Mouse (Mus musculus) intestine, embryonic 14.5 days (tissue): Measurements from ENCODE around the gene Heatr4. TPM values are rescaled to one million over a fixed set of nuclear protein-coding genes. Genes with fewer than 3 reads are reported as not detected.

Source experiments
- ATAC-seq: fragments of 200-750 bp; cut with Nextera tagmentation; replicated peaks from 2 replicates; pipeline ENCODE4 v1.8.0; 2017; ENCODE audit warnings: low read depth, moderate number of reproducible peaks, moderate TSS enrichment, moderate library complexity; ENCODE audit not compliant: low FRiP score, low TSS enrichment
- DNase-seq: peaks from one replicate; pipeline ENCODE4 v3.0.0-alpha.2; 2018; ENCODE audit warnings: low spot score
- H3K27ac ChIP-seq: fragments of 300-500 bp; sonication (generic); 2 replicates; pipeline ENCODE4 v1.5.1; 2014; ENCODE audit warnings: low read depth, mild to moderate bottlenecking, control low read depth
- H3K27me3 ChIP-seq: fragments of 300-500 bp; sonication (generic); replicated peaks from 2 replicates; pipeline ENCODE4 v1.6.1; 2014; ENCODE audit warnings: low read length, control low read depth; ENCODE audit not compliant: control insufficient read depth, insufficient read depth
- H3K36me3 ChIP-seq: fragments of 300-500 bp; sonication (generic); 2 replicates; pipeline ENCODE4 v1.6.1; 2014; ENCODE audit warnings: low read length, control low read depth; ENCODE audit not compliant: control insufficient read depth, insufficient read depth
- H3K4me1 ChIP-seq: fragments of 300-500 bp; sonication (generic); replicated peaks from 2 replicates; pipeline ENCODE4 v1.6.1; 2014; ENCODE audit warnings: low read length, control low read depth, mixed read lengths; ENCODE audit not compliant: control insufficient read depth, insufficient read depth
- H3K4me2 ChIP-seq: fragments of 300-500 bp; sonication (generic); 2 replicates; pipeline ENCODE4 v1.6.1; 2014; ENCODE audit warnings: low read length
- H3K4me3 ChIP-seq: fragments of 300-500 bp; sonication (generic); 2 replicates; pipeline ENCODE4 v1.5.1; 2014; ENCODE audit warnings: low read depth, low read length, control low read depth, mixed read lengths
- H3K9ac ChIP-seq: fragments of 300-500 bp; sonication (generic); 2 replicates; pipeline ENCODE4 v1.6.1; 2014; ENCODE audit warnings: mild to moderate bottlenecking, low read length
- H3K9me3 ChIP-seq: fragments of 300-500 bp; sonication (generic); 2 replicates; pipeline ENCODE4 v1.6.1; 2016; ENCODE audit warnings: low read length, control low read depth; ENCODE audit not compliant: control insufficient read depth
- WGBS: fragments of 180-500 bp; shearing (Covaris S2); extraction: QIAGEN DNeasy Blood & Tissue Kit; methylation state at CpG from one replicate; pipeline ENCODE4 v1.1.7; 2014; 5-methylcytosine and 5-hydroxymethylcytosine counted together
- polyA plus RNA-seq: library from polyadenylated mRNA; unstranded; fragments of >200 nt; fragmentation: Nextera tagmentation; extraction: Ambion mirVana; gene quantifications from 2 replicates; pipeline ENCODE4 v1.2.1, GENCODE M21; 2014

The Heatr4 gene
- polyA plus RNA-seq, 1 experiment from 2014 or later, result not detected

DNA sequence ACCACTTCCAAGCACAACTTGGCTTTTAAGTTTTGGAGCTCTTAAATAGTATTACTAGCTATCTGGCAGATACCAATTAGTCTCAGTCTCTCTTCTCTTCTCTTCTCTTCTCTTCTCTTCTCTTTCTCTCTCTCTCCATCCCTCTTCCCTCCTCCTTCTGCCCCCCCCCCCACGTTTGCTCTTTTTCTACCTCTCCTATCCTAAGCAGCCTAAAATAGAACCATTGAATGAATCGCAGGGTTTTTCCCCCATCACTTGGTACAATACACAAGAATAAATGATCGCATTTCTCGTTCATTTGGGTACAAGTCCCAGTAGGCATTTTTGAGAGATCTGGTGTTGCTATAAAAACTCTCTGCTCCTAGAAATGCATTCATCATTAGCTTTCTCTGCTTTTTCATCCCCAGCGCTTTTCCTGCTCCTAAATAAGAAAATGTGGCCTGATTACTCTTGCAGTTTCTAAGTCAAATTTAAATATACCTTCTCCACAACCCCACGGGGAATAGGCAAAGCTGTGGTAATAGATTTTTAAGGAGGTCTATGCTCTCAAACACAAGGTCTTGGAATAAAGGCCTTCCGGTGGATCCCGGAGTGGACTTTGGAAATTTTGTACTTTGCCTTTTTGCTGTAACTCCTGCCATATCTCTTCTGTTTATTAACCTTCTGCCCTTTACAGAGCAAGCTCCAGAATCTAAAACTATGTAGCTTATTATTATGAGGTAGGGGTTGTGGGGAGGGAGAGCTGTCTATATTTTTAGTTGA lies 61.7 kb downstream of the Heatr4 start:
- Histone ChIP-seq H3K9ac (peak overlapping the region; percentile 74), H3K36me3 (no peaks in the 10 kb centered on the region), H3K9me3 (no peaks in the 10 kb centered on the region), H3K27ac (peak overlapping the region; percentile 89), H3K4me1 (peaks cover 21% of the 10 kb centered on the region), H3K27me3 (no peaks in the 10 kb centered on the region), H3K4me2 (peak overlapping the region; percentile 58), H3K4me3 (peak overlapping the region; percentile 87)
- DNase-seq (no peak), ATAC-seq (no peak)
- WGBS, result 22% methylated on average over 8 of the region's 8 CpGs

DNA sequence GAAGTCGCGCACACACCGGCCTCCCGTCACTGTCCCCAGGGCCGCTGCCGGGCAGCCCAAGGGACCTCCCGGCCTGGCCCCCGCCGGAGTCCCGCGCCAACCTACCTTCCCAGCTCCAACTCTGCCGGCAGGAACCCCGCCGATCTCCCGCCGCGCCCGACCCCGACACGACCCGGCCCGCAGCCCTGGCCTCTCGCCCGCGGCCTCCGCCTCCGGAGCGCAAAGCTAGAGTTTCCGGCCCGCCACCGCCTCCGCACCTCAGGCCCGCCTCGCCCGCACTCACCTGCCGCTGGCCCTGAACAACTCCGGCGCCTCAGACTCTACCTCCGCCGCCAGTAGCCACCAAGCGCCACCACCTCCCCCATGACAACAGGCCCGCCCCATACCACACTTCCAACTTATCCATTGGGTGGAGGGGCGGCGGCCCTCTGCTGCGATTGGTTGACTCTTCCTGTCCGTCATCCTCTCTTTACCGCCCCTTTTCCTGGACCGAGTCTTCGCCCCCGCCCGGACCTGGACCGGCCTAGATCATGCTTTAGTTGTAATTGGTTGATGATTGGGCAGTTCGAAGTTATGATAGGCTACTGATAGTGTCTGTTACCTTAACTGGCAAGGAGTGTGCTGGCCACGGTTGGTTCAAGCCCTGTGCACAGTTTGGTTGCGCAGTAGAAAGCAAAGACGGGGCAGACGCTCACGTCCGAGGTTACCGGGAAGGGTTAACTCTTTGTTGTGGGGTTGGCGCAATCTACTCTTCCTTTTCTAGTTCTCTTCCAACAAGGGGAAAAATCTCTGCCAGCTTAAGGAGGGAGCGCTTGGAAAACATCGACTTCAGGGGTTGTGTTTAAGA lies 62.9 kb downstream of the Heatr4 start, which contains the start of gene Numb:
Gene Numb, minus strand, starts transcription at position 400 of the 847 bp plus-strand sequence.
- Histone ChIP-seq H3K4me3 (peak within 1 kb of the TSS; percentile 87), H3K4me2 (peak within 1 kb of the TSS; percentile 69), H3K27ac (peak within 1 kb of the TSS; percentile 89), H3K4me1 (peaks cover 20% of the 10 kb centered on the region), H3K9me3 (no peaks in the 10 kb centered on the region), H3K36me3 (0 out of 2 replicates have a peak, but pooled peaks cover 2% of the 10 kb centered on the region), H3K9ac (peak within 1 kb of the TSS; percentile 86), H3K27me3 (no peaks in the 10 kb centered on the region)
- DNase-seq, result peak; percentile 97
- 1% methylated on average over 60 of the region's 63 CpGs for WGBS
- peak; percentile 100 for ATAC-seq

DNA sequence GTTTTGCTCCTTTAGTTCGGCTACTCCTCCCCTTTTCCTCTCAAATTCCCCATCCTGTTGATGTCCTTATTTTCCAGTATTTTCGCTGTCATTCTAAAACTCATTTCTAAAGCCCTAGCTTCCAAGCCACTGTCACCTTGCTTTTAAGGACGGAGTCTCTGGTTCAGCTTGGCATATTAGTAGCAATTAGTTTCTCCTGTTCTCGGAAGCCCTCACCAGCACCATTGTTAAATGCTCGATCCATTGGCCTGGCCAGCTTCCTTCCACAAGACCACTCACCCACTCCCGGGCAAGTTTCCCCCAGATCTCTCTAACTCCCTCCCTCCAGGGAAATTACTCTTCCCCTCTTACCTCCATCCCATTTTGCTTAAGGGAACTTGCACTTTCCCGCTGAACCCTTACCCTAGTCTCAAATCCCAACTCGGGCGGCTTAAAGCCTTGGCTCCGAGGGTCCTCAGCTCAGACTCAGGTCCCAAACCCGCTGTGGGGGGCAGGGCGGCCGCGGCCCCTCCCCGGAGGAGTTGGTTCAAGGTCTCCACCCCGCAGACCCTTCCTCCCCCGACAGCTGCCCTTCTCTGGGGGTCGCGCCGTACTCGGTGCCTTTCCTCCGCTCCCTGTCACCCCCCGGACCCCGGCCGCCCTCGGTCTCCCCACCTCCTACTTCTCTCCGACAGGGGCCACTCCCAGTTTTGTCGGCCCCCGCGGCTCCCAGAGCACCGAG lies 63.8 kb downstream of the Heatr4 start:
- 0 out of 2 replicates have a peak, but pooled peaks cover 3% of the 10 kb centered on the region for H3K36me3 ChIP-seq
- peak overlapping the region; percentile 86 for H3K27ac ChIP-seq
- ATAC-seq (no peak), DNase-seq (peak; percentile 67)
- peak overlapping the region; percentile 86 for H3K9ac ChIP-seq
- H3K27me3 ChIP-seq, result no peaks in the 10 kb centered on the region
- H3K4me3 ChIP-seq, result peak overlapping the region; percentile 87
- peak overlapping the region; percentile 69 for H3K4me2 ChIP-seq
- H3K4me1 ChIP-seq, result peaks cover 16% of the 10 kb centered on the region
- no peaks in the 10 kb centered on the region for H3K9me3 ChIP-seq
- WGBS, result under 1% methylated on average over 31 of the region's 31 CpGs

DNA sequence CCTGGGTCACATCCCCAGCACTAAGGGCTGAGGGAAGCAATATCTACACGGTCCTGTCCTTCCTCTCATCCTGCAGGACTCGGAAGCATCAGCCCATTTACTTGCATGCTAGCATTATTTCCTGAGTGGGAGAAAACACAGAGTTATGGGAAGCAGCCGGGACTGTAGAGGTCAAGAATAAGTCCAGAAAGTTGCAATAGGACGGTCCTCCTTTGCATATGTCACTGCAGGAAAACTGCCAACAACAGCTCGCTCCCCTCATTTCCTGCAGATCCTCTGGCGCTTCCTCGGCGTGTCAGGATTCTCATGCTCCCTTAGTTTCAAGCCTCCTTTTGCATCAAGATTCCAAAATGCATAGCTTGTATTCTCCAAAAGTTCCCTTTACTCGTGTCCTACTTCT lies 67.8 kb downstream of the Heatr4 start:
- Histone ChIP-seq H3K9ac (no peak overlapping the region), H3K4me1 (peaks cover 8% of the 10 kb centered on the region), H3K9me3 (no peaks in the 10 kb centered on the region), H3K4me2 (no peak overlapping the region), H3K4me3 (no peak overlapping the region), H3K27ac (no peak overlapping the region), H3K27me3 (no peaks in the 10 kb centered on the region), H3K36me3 (0 out of 2 replicates have a peak, but pooled peaks cover 9% of the 10 kb centered on the region)
- ATAC-seq (no peak), DNase-seq (no peak)
- WGBS, result 66% methylated on average over 9 of the region's 9 CpGs

- ATAC-seq (no peak), DNase-seq (no peak)
- Histone ChIP-seq H3K36me3 (0 out of 2 replicates have a peak, but pooled peaks cover 9% of the 10 kb centered on the region), H3K27me3 (no peaks in the 10 kb centered on the region), H3K4me3 (no peak overlapping the region), H3K4me2 (no peak overlapping the region), H3K4me1 (peaks cover 3% of the 10 kb centered on the region; the same call in 1 of the 2 replicates), H3K9me3 (no peaks in the 10 kb centered on the region), H3K9ac (no peak overlapping the region), H3K27ac (no peak overlapping the region)
- 81% methylated on average over 1 of the region's 1 CpGs for WGBS
Measured at GRCm38 (mm10) chr12:83914797-83915196, 69.9 kb downstream of the Heatr4 start.

DNA sequence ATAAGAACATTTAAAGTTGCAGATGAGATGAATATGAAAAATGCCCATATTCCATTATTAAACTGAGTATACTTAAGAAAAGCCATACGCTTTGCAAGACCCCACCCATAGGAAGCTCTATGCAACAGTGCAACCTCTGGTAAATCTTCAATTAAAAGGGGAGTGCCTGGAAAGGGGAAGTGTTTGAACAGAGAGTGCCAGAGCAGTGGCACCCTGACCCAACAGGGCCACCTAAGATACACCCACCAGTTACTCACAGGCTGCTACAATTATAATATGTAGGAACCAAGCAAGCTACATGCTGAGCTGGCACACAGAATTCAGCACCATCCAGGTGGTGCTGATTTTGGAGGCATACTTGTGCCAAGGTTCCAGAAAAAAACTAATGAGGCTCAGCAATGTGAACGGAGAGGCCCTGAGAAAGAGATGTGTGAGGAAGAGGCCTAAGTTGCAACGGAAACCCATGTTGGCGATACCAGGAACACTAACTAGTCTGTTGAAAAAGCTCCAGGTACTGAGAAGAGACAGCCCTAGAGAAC lies 70.4 kb downstream of the Heatr4 start:
- DNase-seq (no peak), ATAC-seq (no peak)
- Histone ChIP-seq H3K4me3 (no peak overlapping the region), H3K4me1 (peaks cover 3% of the 10 kb centered on the region; the same call in 1 of the 2 replicates), H3K9me3 (no peaks in the 10 kb centered on the region), H3K9ac (no peak overlapping the region), H3K4me2 (no peak overlapping the region), H3K27me3 (no peaks in the 10 kb centered on the region), H3K27ac (no peak overlapping the region), H3K36me3 (0 out of 2 replicates have a peak, but pooled peaks cover 9% of the 10 kb centered on the region)
- WGBS, result 95% methylated on average over 4 of the region's 4 CpGs

DNA sequence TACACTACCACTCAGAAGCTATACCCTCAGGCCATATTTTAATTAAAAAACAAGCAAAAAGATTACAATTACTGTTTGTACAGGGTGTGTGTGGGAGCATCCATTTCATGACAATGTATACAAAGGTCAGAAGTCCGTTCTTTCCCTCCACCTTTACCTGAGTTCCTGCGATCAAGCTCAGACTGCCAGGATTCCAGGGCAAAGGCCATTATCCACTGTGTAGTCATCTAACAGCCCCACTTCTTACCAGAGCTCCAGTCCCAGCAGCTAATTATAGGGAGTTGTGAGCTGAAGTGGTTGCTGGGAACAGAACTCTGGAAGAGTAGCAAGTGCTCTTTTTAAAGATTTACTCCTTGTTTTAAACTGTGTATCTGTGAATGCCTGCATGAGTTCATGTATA lies 74.2 kb downstream of the Heatr4 start:
- H3K27ac ChIP-seq, result no peak overlapping the region
- H3K27me3 ChIP-seq, result no peaks in the 10 kb centered on the region
- no peak overlapping the region for H3K9ac ChIP-seq
- H3K4me3 ChIP-seq, result no peak overlapping the region
- WGBS, result 74% methylated on average over 2 of the region's 2 CpGs
- no peak for ATAC-seq
- H3K36me3 ChIP-seq, result 0 out of 2 replicates have a peak, but pooled peaks cover 5% of the 10 kb centered on the region
- 0 out of 2 replicates have a peak, but pooled peaks cover 3% of the 10 kb centered on the region for H3K4me1 ChIP-seq
- no peaks in the 10 kb centered on the region for H3K9me3 ChIP-seq
- H3K4me2 ChIP-seq, result no peak overlapping the region
- no peak for DNase-seq
